Mouse (Mus musculus) G1E (cell line): ENCODE data around the gene Hddc3.

Experiments used
- CTCF ChIP-seq: IDR thresholded peaks from 2 replicates; pipeline ENCODE4 v1.5.1; 2012; ENCODE audit warnings: low read depth, low read length, inconsistent platforms, mixed read lengths
- TAL1 ChIP-seq: conservative IDR thresholded peaks from 2 replicates; pipeline ENCODE4 v1.6.1; 2012; ENCODE audit warnings: low read depth, low read length, inconsistent platforms, mixed read lengths

- TF ChIP-seq CTCF (no peak), TAL1 (no peak)
These were observed 27.2 kb upstream of the Hddc3 start for GRCm38 (mm10) chr7:80315733-80316132.
